Mouse (Mus musculus) cortical plate, adult 2 months (tissue): ENCODE results near the gene Calhm6.

Experiments
- CTCF ChIP-seq: fragments of 200-500 bp; IDR thresholded peaks from 2 replicates; pipeline ENCODE4 v1.5.1; 2011; ENCODE audit warnings: mild to moderate bottlenecking, control low read depth, low read length; ENCODE audit not compliant: insufficient read depth; ENCODE audit errors: extremely low read depth
- POLR2A ChIP-seq: fragments of 200-500 bp; IDR thresholded peaks from 2 replicates; pipeline ENCODE4 v1.6.1; 2011; ENCODE audit warnings: mild to moderate bottlenecking, low read length, control low read depth; ENCODE audit not compliant: insufficient read depth; ENCODE audit errors: extremely low read depth

GRCm38 (mm10) chr10:34149772-34150171, 22.0 kb upstream of the Calhm6 start:
- TF ChIP-seq CTCF (no peak), POLR2A (no peak)
